Mouse (Mus musculus): ENCODE measurements at regions not wholly inside any gene's neighbourhood (a gene's known extent, or its start where the extent isn't known, plus 50 kb on each side); places are given as distances from the start of the nearest gene placed in this dataset.

GRCm38 (mm10) chr15:67780856-67781255 is 1280.1 kb upstream of the Lrrc6 start:
- H3K27ac ChIP-seq (ENCODE audit: insufficient read depth, low read depth): no peak overlapping the region
- in situ Hi-C loops (cut with MboI; ENCODE audit: low pct_ligation_motif_present, low pct_unique_long_range_greater_than_20kb, low sequenced_read_pairs) (no loop called here), dilution Hi-C loops (cut with MboI; ENCODE audit: extremely low pct_ligation_motif_present, extremely low pct_unique_long_range_greater_than_20kb, low sequenced_read_pairs) (no loop called here)
- H3K4me2 ChIP-seq (ENCODE audit: insufficient read depth, low read depth, poor library complexity, severe bottlenecking): no peak overlapping the region
- H3K27me3 ChIP-seq (replicated peaks): no peaks in the 10 kb centered on the region
- TF ChIP-seq IRF4 (IDR thresholded peaks at IDR 0.05; ENCODE audit: low read depth, low read length) (peak; percentile 21; the same call in 1 of the 2 replicates), NELFE (IDR thresholded peaks at IDR 0.05; ENCODE audit: low read depth, low read length) (no peak), ETS1 (conservative IDR thresholded peaks at IDR 0.05; ENCODE audit: low read depth, low read length) (0 out of 2 replicates have a peak, but pooled peaks have one; percentile 6), EP300 (IDR thresholded peaks at IDR 0.05; ENCODE audit: low read length) (0 out of 2 replicates have a peak, but pooled peaks have one; percentile 28), RAD21 (IDR thresholded peaks at IDR 0.05; ENCODE audit: low read depth, low read length) (no peak)
- H3K36me3 ChIP-seq (replicated peaks in 1 of 2; ENCODE audit: control insufficient read depth in 1 of 2, insufficient read depth in 1 of 2, low read length in 1 of 2): no peaks in the 10 kb centered on the region
- peaks cover 0 to 10% of the 10 kb centered on the region in 2 experiments; a peak in 2 of 4 replicates for H3K4me1 ChIP-seq (ENCODE audit: control insufficient read depth in 1 of 2, insufficient read depth in 2 of 2)
- H3K9me3 ChIP-seq (replicated peaks; ENCODE audit: low read length): no peaks in the 10 kb centered on the region
- peak; percentile 6 for DNase-seq (ENCODE audit: extremely low read depth)
- H3K4me3 ChIP-seq (replicated peaks in 1 of 3; ENCODE audit: low read depth in 2 of 3, low read length in 2 of 3, poor library complexity in 1 of 3): no peak overlapping the region
- no peaks in the 10 kb centered on the region for H3K79me2 ChIP-seq (replicated peaks; ENCODE audit: control insufficient read depth, extremely low read depth, insufficient read depth, poor library complexity, severe bottlenecking)
- no peak overlapping the region for H3K9ac ChIP-seq (ENCODE audit: insufficient read depth, low read depth)

- in situ Hi-C loops (cut with MboI; ENCODE audit: low pct_ligation_motif_present, low pct_unique_long_range_greater_than_20kb, low sequenced_read_pairs) (no loop called here), dilution Hi-C loops (cut with MboI; ENCODE audit: extremely low pct_ligation_motif_present, extremely low pct_unique_long_range_greater_than_20kb, low sequenced_read_pairs) (no loop called here)
- no peak overlapping the region for H3K27ac ChIP-seq (ENCODE audit: insufficient read depth, low read depth)
- no peak for TF ChIP-seq MAFK (IDR thresholded peaks at IDR 0.05; ENCODE audit: insufficient replicate concordance, low read length)
- no peak for TF ChIP-seq PAX5 (IDR thresholded peaks at IDR 0.05; ENCODE audit: low read length)
- TF ChIP-seq ZC3H11A (IDR thresholded peaks at IDR 0.05; ENCODE audit: low read depth, low read length): no peak
- no peak for TF ChIP-seq KAT2A (IDR thresholded peaks at IDR 0.05; ENCODE audit: insufficient replicate concordance, low read length)
- TF ChIP-seq TCF12 (IDR thresholded peaks at IDR 0.05; ENCODE audit: low read depth, low read length): no peak
- TF ChIP-seq MAZ (IDR thresholded peaks at IDR 0.05; ENCODE audit: low read depth, low read length): no peak
- no peak for TF ChIP-seq SIN3A (IDR thresholded peaks at IDR 0.05; ENCODE audit: low read length)
- no peak for TF ChIP-seq MXI1 (IDR thresholded peaks at IDR 0.05; ENCODE audit: low read depth, low read length)
- TF ChIP-seq TBP (conservative IDR thresholded peaks at IDR 0.05; ENCODE audit: low read depth, low read length): no peak
- TF ChIP-seq UBTF (IDR thresholded peaks at IDR 0.05; ENCODE audit: low read depth, low read length): no peak
- TF ChIP-seq JUN (IDR thresholded peaks at IDR 0.05; ENCODE audit: insufficient read depth, low read depth, low read length): no peak
- TF ChIP-seq ZMIZ1 (IDR thresholded peaks at IDR 0.05; ENCODE audit: low read depth, low read length): no peak
- TF ChIP-seq ZNF384 (IDR thresholded peaks at IDR 0.05; ENCODE audit: low read depth, low read length): no peak
- no peak for TF ChIP-seq ZKSCAN1 (IDR thresholded peaks at IDR 0.05; ENCODE audit: borderline replicate concordance, low read depth, low read length)
- no peak for TF ChIP-seq USF2 (conservative IDR thresholded peaks at IDR 0.05; ENCODE audit: low read depth, low read length)
- no peak for DNase-seq (ENCODE audit: extremely low read depth)
- H3K79me2 ChIP-seq (replicated peaks; ENCODE audit: control insufficient read depth, extremely low read depth, insufficient read depth, poor library complexity, severe bottlenecking): no peaks in the 10 kb centered on the region
- no peak overlapping the region for H3K9ac ChIP-seq (ENCODE audit: insufficient read depth, low read depth)
- no peaks in the 10 kb centered on the region for H3K27me3 ChIP-seq (replicated peaks)
- no peaks in the 10 kb centered on the region for H3K4me1 ChIP-seq (ENCODE audit: control insufficient read depth in 1 of 2, insufficient read depth in 2 of 2)
- H3K36me3 ChIP-seq (replicated peaks in 1 of 2; ENCODE audit: control insufficient read depth in 1 of 2, insufficient read depth in 1 of 2, low read length in 1 of 2): no peaks in the 10 kb centered on the region
- no peak overlapping the region for H3K4me3 ChIP-seq (replicated peaks in 1 of 3; ENCODE audit: low read depth in 2 of 3, low read length in 2 of 3, poor library complexity in 1 of 3)
- H3K9me3 ChIP-seq (replicated peaks; ENCODE audit: low read length): no peaks in the 10 kb centered on the region
- H3K4me2 ChIP-seq (ENCODE audit: insufficient read depth, low read depth, poor library complexity, severe bottlenecking): no peak overlapping the region
Measured at GRCm38 (mm10) chr15:67767624-67768023, 1266.9 kb upstream of the Lrrc6 start.

Data from CH12.LX (cell line).